Mouse (Mus musculus): Measurements from ENCODE around the gene Srpk2.
A peak's percentile ranks its signal among the peaks of the same experiment; 100 is the strongest.
"Not testable (repeated sequence)": the region's sequence is repeated elsewhere in the genome, so short reads cannot be mapped to it uniquely, and the experiment has no call there.

The Srpk2 gene

DNA sequence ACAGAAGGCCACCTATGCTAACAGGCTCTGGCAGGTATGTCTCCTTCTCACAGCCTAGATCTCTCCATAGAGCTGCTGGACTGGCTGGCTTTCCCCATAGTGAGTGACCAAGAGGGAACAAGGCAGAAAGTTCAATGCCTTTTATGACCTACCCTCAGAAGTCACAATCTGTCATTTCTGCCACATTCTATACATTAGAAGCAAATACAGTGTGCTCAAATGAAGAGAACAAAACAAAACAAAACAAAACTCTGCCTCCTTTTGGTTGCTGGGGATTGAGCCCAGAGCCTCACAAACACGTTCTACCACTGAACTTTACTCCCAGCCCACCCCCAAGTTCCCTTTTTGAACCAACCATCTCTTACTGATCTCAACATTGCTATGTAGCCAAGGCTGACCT is at the start of gene Srpk2:
Srpk2 (minus strand) TSS at position 101 of the 400 bp plus-strand sequence.
- no peak for DNase-seq (ENCODE audit: low read depth, low spot score)

DNA sequence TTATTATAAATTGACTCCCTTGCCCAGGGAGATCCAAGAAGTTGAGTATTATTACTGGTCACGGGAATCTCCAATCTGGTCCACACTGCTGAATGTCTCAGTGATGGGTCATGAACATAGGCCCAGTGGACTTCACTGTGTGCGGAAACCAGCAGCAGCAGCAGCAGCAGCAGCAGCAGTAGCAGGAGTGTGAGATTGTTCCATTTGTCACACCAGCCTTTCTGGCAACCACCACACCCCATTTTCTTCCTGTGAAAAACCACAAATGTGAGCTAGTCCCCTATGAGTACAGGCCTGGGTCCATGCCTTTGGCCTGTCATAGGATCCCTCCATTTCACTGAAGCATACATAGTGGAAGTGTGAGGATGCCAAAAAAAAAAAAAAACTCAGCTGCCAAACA is 37.5 kb upstream of the Srpk2 start:
- DNase-seq (ENCODE audit: low read depth, low spot score): no peak

DNA sequence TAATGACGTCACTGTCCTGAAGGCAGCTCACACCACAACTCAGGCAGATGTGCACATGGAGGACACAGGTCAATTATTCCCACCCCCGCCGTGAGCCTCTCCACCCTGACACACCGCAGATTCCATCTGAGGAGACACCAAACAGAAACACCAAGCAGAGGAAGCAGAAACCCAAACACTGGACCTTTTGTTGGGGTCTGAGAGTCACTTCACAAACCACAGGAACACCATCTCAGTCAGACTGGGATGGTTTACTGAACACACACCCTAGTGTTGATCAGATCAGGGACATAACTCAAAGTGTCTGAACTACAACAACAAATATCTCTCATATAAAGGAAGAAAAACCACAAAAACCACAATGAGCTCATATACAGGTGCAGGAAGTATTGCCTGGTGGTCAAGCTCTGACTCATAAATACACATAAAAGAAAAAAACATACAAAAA is 34.5 kb upstream of the Srpk2 start:
- DNase-seq (ENCODE audit: low read depth, low spot score): no peak

DNA sequence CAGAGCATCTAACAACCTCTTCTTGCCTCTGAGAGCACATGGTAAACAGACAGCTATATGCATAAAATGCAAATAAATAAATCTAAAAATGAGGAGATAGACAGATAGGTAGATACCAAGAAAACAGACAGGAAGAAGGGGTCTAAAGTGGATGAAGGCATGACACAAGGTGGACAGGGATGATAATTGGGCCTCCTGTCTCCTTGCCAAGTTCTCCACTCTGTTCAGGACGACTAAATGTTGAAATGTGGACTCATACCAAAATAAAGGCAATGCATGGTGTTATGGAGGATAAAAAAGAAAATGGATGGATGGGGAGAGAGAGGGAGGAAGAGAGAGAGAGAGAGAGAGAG is 33.7 kb upstream of the Srpk2 start:
- DNase-seq (ENCODE audit: low read depth, low spot score): no peak

DNA sequence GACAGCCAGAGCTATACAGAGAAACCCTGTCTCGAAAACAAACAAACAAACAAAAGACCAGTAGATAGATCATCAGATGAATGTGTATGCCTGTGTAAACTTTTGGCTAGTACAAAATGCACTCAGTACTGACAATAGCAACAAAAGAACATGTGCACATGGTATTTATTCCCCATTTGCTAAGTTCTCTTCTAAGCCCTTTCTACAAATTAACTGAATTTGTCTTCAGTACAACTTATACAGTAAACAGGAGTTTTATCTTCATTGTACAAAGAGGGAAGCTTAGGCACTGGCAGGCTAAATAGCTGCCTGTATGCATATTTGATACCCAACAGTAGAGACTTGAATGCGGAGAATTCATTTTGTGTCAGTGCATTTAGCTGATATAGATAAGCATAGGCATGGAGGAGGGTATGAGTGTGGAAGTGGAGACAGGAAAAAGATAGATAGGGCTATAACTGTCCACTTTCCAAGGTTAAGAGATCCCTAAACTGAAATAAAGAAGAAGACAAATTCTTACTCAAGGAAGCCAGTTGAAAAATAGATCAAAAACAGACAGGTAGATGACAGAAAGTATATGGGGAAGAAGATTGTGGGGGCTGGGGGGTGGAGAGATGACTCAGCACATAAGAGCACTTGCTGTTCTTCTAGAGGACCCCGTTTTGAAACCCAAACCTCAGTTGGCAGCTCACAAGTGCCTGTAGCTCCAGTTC is 33.2 kb upstream of the Srpk2 start:
- no peak for DNase-seq (ENCODE audit: low read depth, low spot score)

DNA sequence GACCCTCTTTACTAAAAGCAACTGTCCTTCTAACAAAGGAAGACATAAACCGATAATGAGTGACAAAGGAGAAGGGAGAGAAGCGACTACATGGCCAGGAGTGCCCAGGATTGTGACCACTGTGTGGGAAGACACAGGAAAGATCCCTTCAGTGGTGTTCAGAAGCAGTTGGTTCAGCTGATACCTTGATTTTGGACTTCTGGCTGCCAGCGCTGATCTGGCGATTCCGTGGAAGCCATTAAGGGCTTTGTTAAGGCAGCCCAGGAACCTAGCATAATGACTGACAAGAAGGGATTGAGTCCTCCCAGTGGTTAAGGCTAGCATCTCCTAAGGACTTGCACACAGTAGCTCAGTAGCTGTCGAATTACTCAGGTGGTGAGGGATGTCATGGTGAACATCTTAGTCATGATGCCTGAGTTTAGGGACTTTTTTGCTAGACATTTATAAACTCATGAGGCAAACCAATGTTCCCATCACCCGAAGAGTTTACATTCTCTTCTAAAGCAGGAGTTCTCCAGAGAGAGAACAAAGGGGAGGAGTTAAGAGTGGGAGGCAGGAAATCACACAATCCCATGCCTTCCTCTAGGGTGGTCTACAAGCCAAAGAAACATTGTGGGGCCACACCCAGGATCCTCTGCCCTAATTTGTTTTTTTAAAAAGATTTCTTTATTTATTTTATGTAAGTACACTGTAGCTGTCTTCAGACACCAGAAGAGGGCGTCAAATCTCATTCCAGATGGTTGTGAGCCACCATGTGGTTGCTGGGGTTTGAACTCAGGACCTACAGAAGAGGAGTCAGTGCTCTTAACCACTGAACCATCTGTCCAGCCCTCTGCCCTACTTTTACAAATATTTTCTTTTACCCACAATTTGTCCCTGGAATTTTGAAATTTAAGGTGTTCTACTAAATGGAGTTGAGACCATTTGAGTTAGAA is 29.3 kb upstream of the Srpk2 start:
- no peak for DNase-seq (ENCODE audit: low read depth, low spot score)

DNA sequence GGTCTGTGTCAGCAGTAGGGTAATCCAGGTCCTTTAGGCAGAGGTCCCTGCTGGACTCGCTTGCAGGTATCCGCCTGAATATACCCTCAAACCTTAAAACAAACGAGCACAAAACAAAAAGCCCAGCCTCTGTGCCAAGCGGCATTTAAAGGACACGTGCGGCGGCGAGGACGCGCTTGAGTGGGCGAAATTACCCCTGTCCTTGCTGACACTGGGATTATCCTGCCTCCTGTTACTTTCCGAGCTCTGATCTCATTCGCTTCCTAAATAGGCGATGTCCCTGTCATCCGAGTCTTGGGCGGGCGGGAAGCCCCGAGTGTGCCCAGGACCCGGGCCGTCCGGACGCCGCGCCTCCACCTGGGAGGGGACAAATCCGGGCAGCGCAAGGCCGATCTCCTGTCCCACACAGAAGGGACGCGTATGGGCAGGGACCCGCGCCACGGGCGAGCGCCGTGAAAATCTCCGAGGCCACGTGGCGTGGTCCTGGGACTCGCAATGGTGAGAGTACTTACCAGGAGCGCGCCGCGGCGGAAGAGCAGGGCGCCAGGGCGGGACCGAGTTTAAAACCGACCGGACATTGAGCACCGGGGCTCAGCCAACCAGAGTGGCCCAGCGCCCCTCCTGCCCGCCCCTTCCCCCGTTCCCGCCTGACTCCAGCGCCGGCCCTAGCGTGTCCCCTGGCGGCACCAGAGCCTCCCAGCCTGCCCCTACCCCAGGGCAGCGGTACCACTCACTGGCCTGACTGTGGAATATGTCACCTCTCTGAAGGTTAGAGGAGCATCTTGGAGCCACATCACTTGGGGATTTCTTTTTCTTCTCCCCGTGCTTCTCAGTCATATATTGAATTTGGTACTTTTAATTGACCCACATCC is 27.9 kb upstream of the Srpk2 start:
- peak; percentile 48 for DNase-seq (ENCODE audit: low read depth, low spot score)

DNA sequence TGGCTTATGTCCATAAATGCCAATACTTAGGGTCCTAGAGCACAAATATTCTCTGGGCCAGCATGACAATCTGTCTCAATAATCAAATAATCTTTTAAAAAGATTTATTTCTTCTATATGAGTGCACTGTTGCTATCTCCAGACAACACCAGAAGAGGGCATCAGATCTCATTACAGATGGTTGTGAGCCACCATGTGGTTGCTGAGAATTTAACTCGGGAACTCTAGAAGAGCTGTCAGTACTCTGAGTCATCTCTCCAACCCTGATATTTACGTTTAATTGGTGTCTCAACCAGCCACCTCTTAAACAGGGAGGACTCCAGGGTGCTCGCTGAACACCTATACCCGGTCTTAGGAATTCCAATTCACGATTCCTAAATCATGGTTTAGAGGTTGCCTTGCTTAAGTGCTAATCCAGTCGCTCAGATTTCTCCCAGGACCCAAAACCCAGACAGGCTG is 27.3 kb upstream of the Srpk2 start:
- not testable (repeated sequence) for DNase-seq (ENCODE audit: low read depth, low spot score)

DNA sequence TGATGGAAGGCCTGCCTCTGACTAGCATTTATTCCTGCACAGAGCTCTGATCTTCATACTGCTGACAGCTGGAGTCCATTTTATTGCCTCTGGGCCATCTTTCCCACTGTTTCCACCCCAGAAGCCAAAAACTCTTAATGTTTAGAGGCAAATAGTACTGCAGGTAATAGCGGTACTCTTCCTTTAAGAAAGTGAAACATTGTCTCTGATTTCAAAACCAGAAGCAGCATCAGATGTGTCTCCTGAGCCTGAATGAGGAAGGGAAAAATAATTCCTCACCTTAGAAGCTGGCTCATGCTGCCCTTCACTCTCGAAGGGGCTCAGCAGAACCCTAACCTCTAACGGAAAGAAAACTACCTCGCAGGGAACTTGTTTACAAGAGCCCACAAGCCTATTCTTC is 26.8 kb upstream of the Srpk2 start:
- DNase-seq (ENCODE audit: low read depth, low spot score): no peak

DNA sequence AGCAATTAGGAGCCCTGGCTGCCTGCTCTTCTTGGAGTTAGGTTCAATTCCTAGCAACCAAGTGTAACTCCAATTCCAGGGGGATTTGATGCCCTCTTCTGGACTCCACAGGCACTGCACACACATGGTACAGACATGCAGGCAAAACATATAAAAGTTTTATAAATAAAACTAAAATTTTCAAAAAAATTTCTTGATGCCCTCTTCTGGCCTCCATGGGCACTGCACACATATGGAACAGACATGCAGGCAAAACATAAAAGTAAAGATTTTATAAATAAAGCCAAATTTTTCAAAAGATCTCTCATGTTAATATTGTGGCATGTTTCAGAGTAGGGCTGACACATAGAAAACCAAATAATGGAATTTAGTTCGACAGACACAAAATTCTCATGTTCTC is 25.2 kb upstream of the Srpk2 start:
- no peak for DNase-seq (ENCODE audit: low read depth, low spot score)

DNA sequence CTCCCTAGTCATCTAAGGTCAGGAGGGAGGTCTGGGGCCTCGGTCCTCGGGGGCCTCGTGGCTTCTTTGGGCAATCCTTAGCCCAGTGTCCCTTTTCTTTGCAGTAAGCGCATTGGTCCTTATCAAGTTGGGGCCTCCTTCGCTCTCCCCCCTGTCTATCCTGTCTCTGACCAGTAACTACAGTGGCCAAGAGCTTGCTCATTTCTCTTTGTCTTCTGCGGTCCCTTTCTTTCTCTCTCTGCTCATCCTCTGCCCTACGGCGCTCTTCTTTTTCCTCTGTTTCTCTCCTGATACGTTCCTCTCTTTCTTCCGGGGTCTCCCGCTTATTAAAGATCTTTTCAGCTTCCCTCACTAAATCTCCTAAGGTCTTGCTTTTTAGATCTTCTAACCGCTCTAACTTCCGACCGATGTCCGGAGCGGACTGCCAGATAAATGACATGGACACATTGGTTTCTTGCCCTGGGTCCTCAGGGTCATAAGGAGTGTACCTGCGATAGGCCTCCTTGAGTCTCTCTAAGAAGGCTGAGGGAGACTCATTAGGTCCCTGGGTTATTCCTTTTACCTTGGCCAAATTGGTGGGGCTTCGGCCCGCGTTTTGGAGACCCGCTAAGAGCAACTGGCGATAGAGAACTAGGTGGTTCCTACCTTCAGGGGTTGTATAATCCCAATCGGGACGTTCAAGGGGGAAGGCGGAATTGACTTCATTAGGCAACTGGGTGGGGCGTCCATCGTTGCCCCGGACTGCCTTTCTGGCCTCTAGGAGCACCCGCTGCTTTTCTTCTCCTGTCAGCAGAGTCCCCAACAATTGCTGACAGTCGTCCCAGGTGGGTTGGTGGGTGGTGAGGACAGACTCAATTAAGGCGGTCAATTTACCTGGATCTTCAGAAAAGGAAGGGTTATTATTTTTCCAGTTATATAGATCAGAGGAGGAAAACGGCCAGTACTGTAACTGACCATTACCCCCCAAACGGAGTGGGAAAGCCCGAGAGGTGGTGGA is 22.5 kb upstream of the Srpk2 start:
- not testable (repeated sequence) for DNase-seq (ENCODE audit: low read depth, low spot score)

DNA sequence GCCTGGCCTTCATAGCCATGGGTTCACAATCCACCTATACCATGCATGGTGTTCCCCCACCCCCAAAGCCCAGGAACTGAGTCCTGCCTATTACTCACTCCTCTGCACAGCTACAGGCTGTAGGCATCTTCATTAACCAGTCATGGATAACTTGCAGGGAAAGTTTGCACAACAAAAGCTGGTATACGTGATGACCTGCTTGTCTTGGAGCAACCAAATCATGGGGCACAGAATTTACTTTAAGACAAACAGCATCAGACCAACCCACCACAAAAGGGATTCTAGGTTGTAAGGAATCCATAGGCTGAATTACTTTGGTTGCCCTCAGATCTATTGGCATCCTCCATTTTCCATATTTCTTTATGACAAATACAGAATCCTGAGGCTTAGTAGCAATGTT is 13.0 kb upstream of the Srpk2 start:
- no peak for DNase-seq (ENCODE audit: low read depth, low spot score)

DNA sequence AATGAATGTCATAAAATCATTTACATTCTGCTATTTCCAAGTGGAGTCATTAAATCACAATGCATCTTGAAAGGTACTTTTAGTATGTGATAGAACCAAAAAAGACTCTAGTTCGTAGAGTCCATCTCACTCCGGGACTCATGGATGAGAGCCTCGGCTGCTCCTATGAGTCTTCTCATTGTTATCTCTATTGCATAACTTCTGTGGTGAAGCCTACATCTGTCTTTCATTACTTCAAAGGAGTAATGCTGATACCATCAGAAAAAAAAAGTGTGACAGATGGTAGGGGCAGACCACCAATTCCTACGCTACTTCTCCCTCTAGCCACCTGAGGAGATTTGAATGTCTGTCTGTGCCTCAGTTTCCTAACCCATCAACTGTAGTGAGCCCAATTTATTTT is 986 bp downstream of the Srpk2 start:
- DNase-seq (ENCODE audit: low read depth, low spot score): no peak

DNA sequence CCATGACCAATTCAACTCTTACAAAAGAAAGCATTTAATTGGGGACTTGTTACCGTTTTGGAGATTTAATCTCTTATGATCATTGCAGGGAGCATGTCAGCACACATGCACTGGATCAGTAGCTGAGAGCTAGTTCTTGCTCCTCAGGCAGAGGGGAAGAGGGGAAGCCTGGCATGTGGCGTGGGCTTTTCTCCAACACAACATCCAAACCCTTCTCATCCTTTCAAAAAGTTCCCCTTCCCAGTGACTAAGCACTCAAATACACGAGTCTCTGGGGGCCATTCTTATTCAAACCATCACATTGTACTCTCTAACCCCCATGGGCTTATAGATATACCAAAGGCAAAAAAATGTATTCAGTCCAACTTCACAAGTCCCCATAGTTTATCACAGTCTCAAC is 5.4 kb downstream of the Srpk2 start:
- no peak for DNase-seq (ENCODE audit: low read depth, low spot score)

DNA sequence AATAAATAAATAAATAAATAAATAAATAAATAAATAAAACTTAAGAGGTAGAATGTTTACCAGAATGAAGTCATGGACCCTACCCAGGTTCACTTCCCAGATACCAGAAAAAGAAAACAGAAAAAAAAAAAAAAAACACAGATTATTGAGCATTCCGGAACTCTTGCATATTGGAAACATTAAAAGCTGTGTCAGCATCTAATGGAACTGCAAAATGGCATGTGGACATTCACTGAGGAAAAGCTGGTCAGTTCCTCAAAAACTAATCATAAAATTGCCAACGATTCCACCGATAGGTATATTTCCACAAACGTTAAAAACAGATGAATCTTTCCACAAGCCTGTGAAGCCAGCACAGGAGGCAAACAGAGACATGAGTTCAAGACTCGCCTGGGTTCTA is 6.5 kb downstream of the Srpk2 start:
- no peak for DNase-seq (ENCODE audit: low read depth, low spot score)

DNA sequence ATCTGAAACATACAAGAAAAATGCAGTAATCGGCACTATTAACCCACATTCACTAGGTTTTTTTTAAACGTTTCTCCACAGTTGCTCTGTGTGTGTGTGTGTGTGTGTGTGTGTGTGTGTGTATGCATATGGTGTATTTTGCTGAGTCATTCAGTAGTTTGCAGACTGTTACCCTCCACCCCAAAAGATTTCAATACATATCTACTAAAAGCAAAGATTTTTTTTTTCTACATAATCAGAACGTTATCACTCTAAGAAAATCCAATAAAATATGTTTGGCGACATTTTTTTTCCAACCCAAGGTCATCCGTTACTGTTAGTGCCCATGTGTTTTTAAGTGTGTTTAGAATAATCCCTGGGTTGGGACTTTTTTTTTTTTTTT is 7.4 kb downstream of the Srpk2 start:
- DNase-seq (ENCODE audit: low read depth, low spot score): no peak

DNA sequence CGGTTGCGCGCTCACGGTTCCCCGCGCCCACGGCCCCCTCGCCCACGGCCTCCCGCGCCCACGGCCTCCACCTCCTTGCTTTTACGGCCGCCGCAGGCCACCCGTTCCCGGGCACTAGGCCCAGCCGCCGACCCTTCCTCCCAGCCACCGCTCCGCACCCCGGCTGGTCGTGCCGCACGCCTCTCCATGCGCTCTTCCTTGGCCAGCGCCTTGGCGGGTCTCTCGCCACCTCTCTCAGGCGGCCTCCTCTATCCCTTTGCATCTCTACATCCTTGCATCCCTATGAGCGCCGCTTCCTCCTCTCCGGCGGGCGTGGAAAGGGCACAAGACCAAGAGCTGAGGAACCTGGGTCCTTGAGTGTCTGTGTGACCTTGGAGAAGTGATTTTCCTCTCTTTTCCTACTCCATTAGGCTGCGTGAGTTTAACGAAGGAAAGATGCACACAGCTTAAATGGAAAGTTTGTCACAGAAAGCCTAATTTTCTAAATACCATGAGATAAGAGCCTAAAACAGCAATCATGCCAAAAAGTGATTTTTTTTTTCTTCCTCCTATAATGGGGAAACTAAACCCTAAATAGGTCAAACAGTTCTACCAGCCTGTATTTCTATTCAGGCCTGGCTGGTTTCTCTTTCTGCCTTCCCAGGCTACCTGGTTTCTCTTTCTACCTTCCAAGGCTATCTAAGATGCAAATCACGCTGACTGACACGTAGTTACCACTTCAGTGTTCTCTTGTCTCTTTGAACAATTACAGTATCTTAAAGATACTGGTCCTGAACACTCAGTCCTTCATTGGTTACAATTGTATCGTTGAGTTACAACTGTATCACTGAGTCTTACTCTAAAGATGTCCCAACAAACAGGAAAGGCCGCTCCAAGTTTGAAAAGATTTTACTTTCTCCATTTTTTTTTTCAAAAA is 8.0 kb downstream of the Srpk2 start:
- DNase-seq (ENCODE audit: low read depth, low spot score): no peak

DNA sequence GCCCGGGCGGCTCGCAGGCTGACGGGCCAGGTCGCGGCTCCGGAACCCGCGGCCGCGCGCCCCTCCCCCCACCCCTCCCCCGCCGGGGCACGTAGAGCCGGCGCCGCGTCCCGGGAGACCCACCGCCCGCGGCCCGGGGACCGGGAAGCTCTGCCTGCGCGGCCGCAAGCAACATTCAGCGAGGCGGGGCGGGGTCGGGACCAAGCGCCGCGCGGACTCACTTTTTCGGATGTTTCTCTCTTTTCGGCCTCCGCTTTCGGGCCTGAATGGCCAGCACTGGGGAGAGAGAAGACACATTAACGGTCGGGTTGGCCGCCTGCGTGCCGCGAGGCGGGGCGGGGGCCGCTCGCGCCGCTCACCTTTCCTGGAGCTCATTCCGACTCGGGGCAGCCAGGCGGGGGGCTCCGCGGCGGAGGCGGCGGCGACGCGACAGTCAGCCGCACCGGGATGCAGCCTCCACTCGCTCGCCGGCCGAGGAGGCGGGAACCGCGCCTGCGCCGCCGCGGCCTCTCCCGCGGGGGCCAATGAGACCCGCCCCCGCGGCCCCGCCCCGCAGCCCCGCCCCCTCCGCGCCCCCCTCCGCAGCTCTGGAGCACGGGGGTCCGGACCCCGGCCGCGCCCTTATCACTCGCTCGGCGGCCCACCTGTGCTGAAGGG is 8.8 kb downstream of the Srpk2 start:
- DNase-seq (ENCODE audit: low read depth, low spot score): no peak

All from skeletal muscle tissue, adult 2 months (tissue).